Mouse (Mus musculus) brain, embryonic 18.5 days (tissue): ENCODE data around the gene Ints12.

ENCODE experiments used
- DNase-seq: peaks from one replicate; pipeline ENCODE4 v3.0.0-alpha.2; 2012; ENCODE audit warnings: low read depth, low spot score

Ints12 gene

DNA sequence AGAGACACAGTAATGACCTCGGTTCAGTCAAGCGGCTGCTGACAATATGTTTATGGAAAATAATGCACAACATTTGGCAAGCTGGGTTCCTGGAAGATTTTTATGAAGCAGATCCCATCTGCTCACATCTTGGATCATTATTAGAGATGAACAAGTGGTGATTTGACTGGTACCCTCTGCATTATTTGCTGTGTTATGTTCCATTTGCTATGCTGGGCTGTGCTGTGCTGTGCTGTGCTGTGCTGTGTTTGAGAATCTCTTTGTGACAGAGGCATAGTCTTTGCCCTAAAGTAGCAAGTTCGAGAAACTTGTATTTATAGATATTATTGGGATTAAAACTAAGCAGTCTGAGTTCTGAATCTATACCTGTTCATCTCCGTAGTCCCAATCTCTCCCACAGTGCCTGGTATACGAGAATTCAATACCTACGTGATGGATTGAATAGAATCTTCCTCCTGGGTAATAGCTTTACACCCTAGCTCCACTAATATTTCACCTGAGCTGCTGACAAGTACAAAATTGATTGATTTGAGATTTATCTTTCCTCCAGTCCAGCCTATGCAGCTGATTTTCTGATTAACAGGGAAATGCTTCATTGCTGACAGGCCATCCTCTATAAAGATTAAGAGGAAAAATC, 53.0 kb downstream of the Ints12 start:
- no peak for DNase-seq

DNA sequence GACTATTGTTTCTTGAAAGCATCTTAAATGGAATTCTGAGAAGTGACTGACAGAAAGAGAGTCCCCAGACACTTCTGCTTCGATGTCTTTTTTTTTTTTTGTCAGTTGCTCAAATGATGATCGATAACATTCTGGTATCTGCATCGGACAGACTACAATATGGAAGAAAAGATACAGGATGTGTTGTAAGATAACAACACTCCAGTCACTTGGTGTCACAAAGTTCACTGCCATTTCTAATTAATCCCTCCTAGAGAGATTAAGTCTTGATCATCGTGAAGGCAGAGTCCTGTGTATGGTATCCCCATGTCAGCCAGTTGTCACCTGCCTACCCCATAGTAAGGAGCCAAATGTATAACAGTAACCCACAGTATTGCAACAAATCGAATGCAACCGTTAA, 60.0 kb downstream of the Ints12 start:
- DNase-seq, result no peak

GRCm38 (mm10) chr3:133152831-133153230, 61.2 kb downstream of the Ints12 start:
- DNase-seq, result no peak

- DNase-seq, result no peak
These were observed 62.0 kb downstream of the Ints12 start for GRCm38 (mm10) chr3:133153629-133154028.

- DNase-seq, result peak; percentile 36
These were observed 63.0 kb downstream of the Ints12 start for GRCm38 (mm10) chr3:133154683-133155082.

DNA sequence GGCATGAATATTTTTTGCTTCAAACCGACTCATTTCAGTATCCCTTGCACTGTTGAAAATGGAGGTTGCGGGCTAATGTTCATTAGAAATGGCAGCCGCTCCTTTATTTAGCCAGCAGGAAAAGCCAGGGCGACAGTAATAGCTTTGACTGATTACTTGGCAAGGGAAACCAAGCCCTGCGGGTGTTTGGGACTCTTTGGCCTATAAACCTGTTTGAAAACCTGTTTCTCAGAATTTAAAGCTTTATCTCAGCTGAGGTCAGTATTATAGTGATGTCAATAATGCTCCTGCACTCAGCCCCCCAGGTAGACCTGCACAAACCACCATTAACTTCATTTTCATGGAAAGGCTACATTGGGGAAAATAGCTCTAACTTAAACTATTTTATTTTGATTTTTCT, 66.6 kb downstream of the Ints12 start:
- no peak for DNase-seq
